Mouse (Mus musculus) hindlimb bud, embryonic 11.5 days (tissue): Measurements from ENCODE around the gene Cd4.

ENCODE experiments used
- DNase-seq: peaks from one replicate; pipeline ENCODE4 v3.0.0-alpha.2; 2012; ENCODE audit warnings: low read depth, low spot score; ENCODE audit errors: extremely low spot score

Gene Cd4

DNA sequence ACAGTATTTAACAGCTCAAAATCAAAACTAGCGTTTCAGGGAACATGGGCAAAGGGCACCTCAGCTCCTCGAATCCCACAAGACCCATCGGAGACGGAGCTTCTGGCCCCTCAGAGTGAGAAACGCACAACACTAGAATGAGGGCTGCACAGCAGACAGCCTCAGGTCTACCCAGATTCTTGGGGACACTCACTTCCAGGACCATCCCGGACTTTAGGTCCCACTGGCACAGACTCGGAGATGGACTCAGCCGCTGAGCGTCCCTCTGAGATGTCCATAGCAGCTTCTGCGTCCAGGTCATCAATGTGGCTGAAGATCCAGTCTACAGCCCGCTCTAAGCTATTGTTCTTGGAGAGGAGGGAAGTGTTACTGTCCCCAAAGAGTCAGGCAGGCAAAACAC is 70.9 kb downstream of the Cd4 start:
- DNase-seq = no peak

- no peak for DNase-seq
Observed at GRCm38 (mm10) chr6:124816611-124817010, 71.4 kb downstream of the Cd4 start.

DNA sequence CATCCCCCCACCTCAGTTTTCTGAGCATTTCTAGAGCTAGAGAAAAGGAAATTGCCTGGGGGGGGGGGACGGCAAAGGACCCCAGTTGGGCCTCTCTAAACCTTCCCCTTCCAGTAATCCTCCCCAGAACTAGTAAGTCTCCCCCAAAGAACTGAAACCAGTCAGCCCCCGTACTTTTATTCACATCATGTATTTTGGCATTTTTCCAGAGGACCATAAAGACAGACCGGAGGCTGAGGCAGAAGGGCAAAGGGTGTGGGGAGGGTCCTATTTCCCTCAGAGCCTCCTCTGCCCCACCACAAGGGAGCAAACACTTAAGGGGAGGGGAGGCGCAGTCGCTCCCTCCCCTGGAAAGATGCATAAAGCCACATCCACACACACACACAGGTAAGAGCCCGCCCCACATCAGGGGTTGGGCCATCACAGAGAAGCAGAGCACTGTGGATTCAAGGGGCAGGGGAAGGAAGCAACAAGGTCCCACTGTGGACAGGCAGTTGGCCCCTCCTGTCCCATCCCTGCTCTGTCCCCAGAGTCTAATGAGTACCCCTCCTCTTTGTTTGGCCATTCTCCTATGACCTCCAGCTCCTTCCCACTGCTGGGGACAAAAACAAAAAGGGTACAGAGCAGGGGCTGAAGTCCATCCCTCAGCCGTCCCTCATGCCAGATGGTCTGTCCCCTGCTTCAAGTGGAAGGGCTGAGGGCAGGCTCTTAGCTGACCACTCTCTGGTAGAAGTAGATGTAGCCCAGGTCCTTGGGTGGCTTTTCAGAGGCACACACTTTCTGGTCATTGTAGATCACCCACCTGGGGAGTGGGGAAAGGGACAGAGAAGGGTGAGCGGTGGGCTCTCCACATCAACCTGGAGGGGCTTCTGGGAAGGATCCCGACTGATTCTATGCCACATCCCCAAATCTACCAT is 72.9 kb downstream of the Cd4 start:
- DNase-seq = no peak
